Mouse (Mus musculus) erythroblast, embryonic 14.5 days (primary cell): ENCODE measurements around the gene Smap2. TPM values are rescaled to one million over a fixed set of nuclear protein-coding genes. Genes with fewer than 3 reads are reported as not detected.
A peak's percentile ranks its signal among the peaks of the same experiment; 100 is the strongest.

Experiments
- H3K27me3 ChIP-seq: 2 replicates; pipeline ENCODE4 v1.6.1; 2012; ENCODE audit warnings: inconsistent platforms; ENCODE audit not compliant: control insufficient read depth
- H3K36me3 ChIP-seq: 2 replicates; pipeline ENCODE4 v1.6.1; 2012; ENCODE audit warnings: mild to moderate bottlenecking, inconsistent platforms; ENCODE audit not compliant: control insufficient read depth
- H3K4me1 ChIP-seq: 2 replicates; pipeline ENCODE4 v1.6.1; 2012; ENCODE audit warnings: inconsistent platforms; ENCODE audit not compliant: control insufficient read depth
- H3K4me3 ChIP-seq: replicated peaks from 2 replicates; pipeline ENCODE3; 2012; ENCODE audit warnings: moderate library complexity, mild to moderate bottlenecking, inconsistent platforms
- H3K9me3 ChIP-seq: 2 replicates; pipeline ENCODE4 v1.6.1; 2012; ENCODE audit warnings: low read length, inconsistent platforms, mixed read lengths; ENCODE audit not compliant: control insufficient read depth
- GATA1 ChIP-seq: IDR thresholded peaks from 2 replicates; pipeline ENCODE4 v1.6.1; 2012; ENCODE audit warnings: low read length, inconsistent platforms, mixed read lengths
- TAL1 ChIP-seq: IDR thresholded peaks from 3 replicates; pipeline ENCODE4 v1.6.1; 2012; ENCODE audit warnings: low read length, inconsistent platforms, mixed read lengths
- polyA plus RNA-seq: library from polyadenylated mRNA; stranded (reverse); fragments of >175 nt; gene quantifications from 2 replicates; pipeline ENCODE4 v1.2.3, GENCODE M21; 2012

Smap2 gene
- polyA plus RNA-seq, 1 experiment, result 3.4 TPM

DNA sequence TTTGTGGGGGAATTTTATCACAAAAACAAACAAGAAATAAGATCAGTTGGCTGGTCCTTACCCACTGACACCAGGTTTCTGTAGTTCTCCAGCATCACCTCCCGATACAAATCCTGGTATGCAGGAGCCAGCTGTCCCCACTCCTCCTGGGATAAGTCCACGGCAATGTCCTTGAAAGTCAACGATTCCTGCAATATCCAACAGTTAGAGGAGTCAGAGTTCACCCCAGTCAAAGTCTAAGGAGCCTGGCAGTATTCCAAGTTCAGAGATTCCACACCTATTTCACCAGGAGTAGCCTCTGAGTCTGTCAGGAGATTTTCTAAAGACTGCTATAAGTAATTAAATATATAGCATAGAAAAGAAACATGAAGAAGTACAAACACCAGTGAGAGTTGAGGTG is 82.0 kb downstream of the Smap2 start:
- peaks cover 23% of the 10 kb centered on the region for H3K36me3 ChIP-seq
- peaks cover 8% of the 10 kb centered on the region for H3K9me3 ChIP-seq
- H3K4me1 ChIP-seq, result no peaks in the 10 kb centered on the region
- H3K4me3 ChIP-seq, result no peak overlapping the region
- TF ChIP-seq TAL1 (no peak), GATA1 (no peak)
- H3K27me3 ChIP-seq, result no peaks in the 10 kb centered on the region

DNA sequence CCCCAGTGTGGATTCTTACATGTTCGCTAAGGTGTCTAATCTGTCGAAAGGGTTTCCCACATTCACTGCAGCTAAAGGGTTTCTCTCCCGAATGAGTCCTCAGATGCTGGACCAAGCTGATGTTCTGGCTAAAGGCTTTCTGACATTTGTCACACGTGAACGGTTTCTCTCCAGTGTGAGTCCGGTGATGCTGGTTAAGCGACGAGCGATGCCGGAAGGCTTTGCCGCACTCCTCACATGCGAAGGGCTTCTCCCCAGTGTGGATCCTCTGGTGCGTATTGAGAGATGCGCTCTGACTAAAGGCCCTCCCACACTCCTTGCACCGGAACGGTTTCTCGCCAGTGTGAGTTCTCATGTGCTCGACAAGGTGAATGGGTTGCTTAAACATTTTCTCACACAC is 86.3 kb downstream of the Smap2 start:
- peaks cover 23% of the 10 kb centered on the region for H3K36me3 ChIP-seq
- no peaks in the 10 kb centered on the region for H3K4me1 ChIP-seq
- H3K4me3 ChIP-seq, result no peak overlapping the region
- peaks cover 14% of the 10 kb centered on the region for H3K9me3 ChIP-seq
- no peaks in the 10 kb centered on the region for H3K27me3 ChIP-seq
- TF ChIP-seq TAL1 (no peak), GATA1 (no peak)

DNA sequence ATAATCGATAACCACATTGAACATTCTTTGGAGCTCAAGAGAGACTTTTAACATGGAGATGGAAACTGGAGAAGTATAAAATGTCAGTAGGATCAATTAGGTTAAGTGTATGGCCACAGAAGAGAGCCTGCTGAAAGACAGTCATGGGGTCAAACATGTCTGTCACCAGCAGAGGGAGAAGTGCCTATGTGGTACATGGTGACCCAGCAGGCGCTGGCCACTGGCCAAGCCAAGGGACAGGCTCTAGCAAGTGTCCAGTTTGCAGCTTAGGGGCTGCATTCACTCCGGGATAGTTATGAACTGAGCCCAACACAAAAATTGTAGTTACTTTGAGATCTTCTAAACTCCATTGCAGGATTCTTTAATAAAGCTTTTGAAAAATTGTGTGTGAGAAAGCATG is 88.4 kb downstream of the Smap2 start:
- Histone ChIP-seq H3K4me1 (peaks cover 17% of the 10 kb centered on the region), H3K36me3 (peaks cover 11% of the 10 kb centered on the region), H3K9me3 (peaks cover 14% of the 10 kb centered on the region), H3K27me3 (no peaks in the 10 kb centered on the region), H3K4me3 (no peak overlapping the region)
- TF ChIP-seq GATA1 (no peak), TAL1 (no peak)

DNA sequence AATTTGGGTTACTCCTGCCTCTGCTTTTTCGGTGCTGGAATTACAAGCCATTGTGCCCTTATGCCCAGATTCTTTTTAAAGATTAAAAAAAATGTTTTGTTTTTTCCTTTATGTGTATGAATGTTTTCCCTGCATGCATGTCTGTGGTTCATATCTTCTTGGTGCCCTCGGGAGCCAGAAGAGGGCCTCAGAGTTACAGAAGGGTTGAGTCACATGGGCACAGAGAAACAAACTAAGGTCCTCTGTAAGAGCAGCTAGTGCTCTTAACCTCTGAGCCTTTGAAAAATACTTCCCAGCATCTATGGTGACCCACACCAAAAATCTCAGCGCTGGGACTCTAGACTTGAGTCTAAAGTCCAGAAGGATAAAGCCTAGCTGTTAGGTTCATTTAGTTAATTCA is 91.7 kb downstream of the Smap2 start:
- H3K4me1 ChIP-seq, result peaks cover 21% of the 10 kb centered on the region
- H3K9me3 ChIP-seq, result peaks cover 8% of the 10 kb centered on the region
- TF ChIP-seq TAL1, result no peak
- no peak for TF ChIP-seq GATA1
- H3K36me3 ChIP-seq, result peaks cover 19% of the 10 kb centered on the region
- H3K4me3 ChIP-seq, result peak overlapping the region; percentile 72
- H3K27me3 ChIP-seq, result no peaks in the 10 kb centered on the region

DNA sequence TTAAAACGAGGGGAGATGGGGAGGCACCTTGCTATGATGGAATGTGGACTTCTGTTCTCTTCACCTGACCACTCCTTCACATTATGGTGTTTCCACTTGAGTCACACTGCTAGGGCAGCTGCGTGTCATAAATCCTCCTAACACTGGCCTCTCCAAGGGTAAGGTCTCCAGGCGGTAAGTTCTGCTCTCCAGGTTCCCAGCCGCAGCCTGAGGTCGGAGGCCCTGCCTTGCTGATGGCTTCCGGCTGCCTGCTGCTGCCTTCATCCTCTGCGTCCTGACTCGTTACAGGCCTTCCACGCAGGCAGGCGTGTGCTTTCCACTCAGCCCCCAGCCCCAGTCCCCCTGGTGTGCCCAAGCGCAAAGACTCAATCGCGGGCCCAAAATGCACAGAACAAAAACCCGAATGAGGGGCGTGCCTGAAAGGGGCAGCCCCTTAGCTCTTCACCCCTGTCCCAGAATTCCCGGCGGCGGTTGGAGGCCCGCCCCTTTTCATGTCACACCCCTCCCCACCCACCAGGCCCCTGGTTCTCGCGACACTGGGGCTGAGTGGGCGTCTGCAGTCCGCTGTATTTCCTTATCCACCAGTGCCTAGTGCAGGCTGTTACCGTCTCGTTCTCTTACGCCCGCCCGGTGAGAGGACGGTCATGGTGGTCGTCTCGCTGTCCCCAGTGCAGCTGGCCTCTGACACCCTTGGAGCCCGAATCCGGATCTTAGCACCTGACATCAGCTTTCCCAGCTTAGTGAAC is 92.3 kb downstream of the Smap2 start, which contains the start of gene Exo5:
Gene Exo5, minus strand, starts transcription at position 464 of the 746 bp plus-strand sequence.
- TF ChIP-seq TAL1 (no peak), GATA1 (no peak)
- H3K36me3 ChIP-seq, result peaks cover 18% of the 10 kb centered on the region
- H3K9me3 ChIP-seq, result peaks cover 7% of the 10 kb centered on the region
- H3K27me3 ChIP-seq, result no peaks in the 10 kb centered on the region
- H3K4me3 ChIP-seq, result peak within 1 kb of the TSS; percentile 72
- peaks cover 21% of the 10 kb centered on the region for H3K4me1 ChIP-seq

DNA sequence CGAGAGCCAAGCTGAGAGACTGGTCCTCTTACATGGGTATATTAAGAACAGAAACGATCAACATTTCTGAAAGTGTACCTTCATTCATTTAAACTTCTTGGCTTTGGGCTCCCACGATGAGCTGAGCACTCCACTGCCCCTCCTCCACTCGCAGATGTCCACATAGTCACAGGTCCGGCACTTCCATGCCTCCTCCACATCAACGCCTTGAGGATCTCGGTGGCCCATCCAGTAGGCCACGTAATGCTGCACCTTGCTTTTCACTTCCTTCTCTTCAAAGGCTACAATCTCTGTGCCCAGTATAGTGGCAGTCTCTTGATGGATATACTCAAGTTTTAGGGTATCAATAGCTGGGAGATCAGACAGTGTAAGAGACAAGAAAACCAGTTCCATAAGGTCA is 95.6 kb downstream of the Smap2 start:
- Histone ChIP-seq H3K4me3 (no peak overlapping the region), H3K9me3 (peaks cover under 1% of the 10 kb centered on the region; the same call in 1 of the 2 replicates), H3K4me1 (peaks cover 21% of the 10 kb centered on the region), H3K27me3 (no peaks in the 10 kb centered on the region), H3K36me3 (peaks cover 20% of the 10 kb centered on the region)
- no peak for TF ChIP-seq GATA1
- no peak for TF ChIP-seq TAL1

Other genes with a start within 250 kb of the Smap2 start
- gene Nfyc, start 185.7 kb downstream of the Smap2 start, polyA plus RNA-seq, result 9.7 and 21.5 TPM in 2 replicates
- gene Rims3, start 162.4 kb downstream of the Smap2 start, polyA plus RNA-seq, result 0.01 and 0.04 TPM in 2 replicates
- 0.27 and 0.51 TPM in 2 replicates for gene Exo5, start 92.2 kb downstream of the Smap2 start, polyA plus RNA-seq
- gene Zfp69, start 65.5 kb downstream of the Smap2 start, polyA plus RNA-seq, result 0.04 and 0.08 TPM in 2 replicates
- gene Col9a2, start 22.1 kb upstream of the Smap2 start, polyA plus RNA-seq, result 0.05 TPM in 1 of 2 replicates, not detected in the other
- gene Zmpste24, start 81.0 kb upstream of the Smap2 start, polyA plus RNA-seq, result 0.09 and 0.19 TPM in 2 replicates
- not detected in 2 replicates for gene Tmco2, start 92.0 kb upstream of the Smap2 start, polyA plus RNA-seq
- 0.20 TPM in 2 replicates for gene Rlf, start 197.8 kb upstream of the Smap2 start, polyA plus RNA-seq